Mouse (Mus musculus): ENCODE measurements around the gene Fam163b. TPM values are rescaled to one million over a fixed set of nuclear protein-coding genes. Genes with fewer than 3 reads are reported as not detected.

Gene Fam163b
- polyA plus RNA-seq, 1 experiment from 2014 or later = 0.46 TPM

- ATAC-seq (ENCODE audit: low FRiP score, low read depth) = peak; percentile 51
- Histone ChIP-seq H3K9ac (no peak overlapping the region), H3K36me3 (no peaks in the 10 kb centered on the region), H3K4me3 (no peak overlapping the region), H3K9me3 (no peaks in the 10 kb centered on the region), H3K4me1 (peaks cover 66% of the 10 kb centered on the region), H3K27me3 (no peaks in the 10 kb centered on the region), H3K27ac (no peak overlapping the region), H3K4me2 (replicated peaks) (no peak overlapping the region)
- 61% methylated on average over 3 of the region's 3 CpGs for WGBS
These were observed 72.6 kb downstream of the Fam163b start for GRCm38 (mm10) chr2:27069646-27070045.

GRCm38 (mm10) chr2:27067996-27068395, 74.3 kb downstream of the Fam163b start:
- Histone ChIP-seq H3K27ac (no peak overlapping the region), H3K9ac (no peak overlapping the region), H3K36me3 (no peaks in the 10 kb centered on the region), H3K27me3 (no peaks in the 10 kb centered on the region), H3K9me3 (no peaks in the 10 kb centered on the region), H3K4me3 (no peak overlapping the region), H3K4me2 (replicated peaks) (no peak overlapping the region), H3K4me1 (peaks cover 49% of the 10 kb centered on the region)
- WGBS = 32% methylated on average over 2 of the region's 2 CpGs
- ATAC-seq (ENCODE audit: low FRiP score, low read depth) = no peak

- Histone ChIP-seq H3K4me3 (no peak overlapping the region), H3K27me3 (no peaks in the 10 kb centered on the region), H3K36me3 (no peaks in the 10 kb centered on the region), H3K27ac (no peak overlapping the region; the same call in 1 of the 2 replicates), H3K9ac (no peak overlapping the region), H3K9me3 (no peaks in the 10 kb centered on the region), H3K4me1 (peaks cover 41% of the 10 kb centered on the region), H3K4me2 (replicated peaks) (no peak overlapping the region)
- WGBS = 96% methylated on average over 2 of the region's 2 CpGs
- no peak for ATAC-seq (ENCODE audit: low FRiP score, low read depth)
These were observed 75.2 kb downstream of the Fam163b start for GRCm38 (mm10) chr2:27067124-27067523.

Other genes with a start within 250 kb of the Fam163b start
- 30.7 and 31.5 TPM in 2 replicates for gene Surf6, start 239.6 kb downstream of the Fam163b start, polyA plus RNA-seq (2015; fragmentation: Nextera tagmentation; extraction: Ambion mirVana)
- gene Med22, start 231.8 kb downstream of the Fam163b start, polyA plus RNA-seq (2015; fragmentation: Nextera tagmentation; extraction: Ambion mirVana) = 58.7 and 59.1 TPM in 2 replicates
- 647 and 667 TPM in 2 replicates for gene Rpl7a, start 231.7 kb downstream of the Fam163b start, polyA plus RNA-seq (2015; fragmentation: Nextera tagmentation; extraction: Ambion mirVana)
- 42.0 and 48.8 TPM in 2 replicates for gene Surf2, start 226.1 kb downstream of the Fam163b start, polyA plus RNA-seq (2015; fragmentation: Nextera tagmentation; extraction: Ambion mirVana)
- gene Surf1, start 226.0 kb downstream of the Fam163b start, polyA plus RNA-seq (2015; fragmentation: Nextera tagmentation; extraction: Ambion mirVana) = 58.1 and 58.7 TPM in 2 replicates
- 254 and 280 TPM in 2 replicates for gene Surf4, start 208.6 kb downstream of the Fam163b start, polyA plus RNA-seq (2015; fragmentation: Nextera tagmentation; extraction: Ambion mirVana)
- not detected in 2 replicates for gene Stkld1, start 208.4 kb downstream of the Fam163b start, polyA plus RNA-seq (2015; fragmentation: Nextera tagmentation; extraction: Ambion mirVana)
- gene Rexo4, start 178.1 kb downstream of the Fam163b start, polyA plus RNA-seq (2015; fragmentation: Nextera tagmentation; extraction: Ambion mirVana) = 48.6 and 52.9 TPM in 2 replicates
- not detected in 2 replicates for gene Adamts13, start 169.1 kb downstream of the Fam163b start, polyA plus RNA-seq (2015; fragmentation: Nextera tagmentation; extraction: Ambion mirVana)
- gene Cacfd1, start 132.6 kb downstream of the Fam163b start, polyA plus RNA-seq (2015; fragmentation: Nextera tagmentation; extraction: Ambion mirVana) = 96.3 and 102 TPM in 2 replicates
- 0.75 and 0.77 TPM in 2 replicates for gene Slc2a6, start 114.5 kb downstream of the Fam163b start, polyA plus RNA-seq (2015; fragmentation: Nextera tagmentation; extraction: Ambion mirVana)
- gene Mymk, start 70.3 kb downstream of the Fam163b start, polyA plus RNA-seq (2015; fragmentation: Nextera tagmentation; extraction: Ambion mirVana) = 43.3 and 49.0 TPM in 2 replicates
- 13.3 and 13.8 TPM in 2 replicates for gene Adamtsl2, start 63.1 kb downstream of the Fam163b start, polyA plus RNA-seq (2015; fragmentation: Nextera tagmentation; extraction: Ambion mirVana)
- gene Dbh, start 22.7 kb upstream of the Fam163b start, polyA plus RNA-seq (2015; fragmentation: Nextera tagmentation; extraction: Ambion mirVana) = 1.2 and 1.3 TPM in 2 replicates
- 8.6 and 10.2 TPM in 2 replicates for gene Sardh, start 105.8 kb upstream of the Fam163b start, polyA plus RNA-seq (2015; fragmentation: Nextera tagmentation; extraction: Ambion mirVana)